Mouse (Mus musculus) CH12.LX (cell line): ENCODE measurements at regions not wholly inside any gene's neighbourhood (a gene's known extent, or its start where the extent isn't known, plus 50 kb on each side); places are given as distances from the start of the nearest gene placed in this dataset.

Source experiments
- DNase-seq: peaks from one replicate; pipeline ENCODE4 v3.0.0-alpha.2; 2013; ENCODE audit errors: extremely low read depth
- H3K27ac ChIP-seq: 2 replicates; pipeline ENCODE4 v1.5.1; 2012; ENCODE audit warnings: low read depth, mild to moderate bottlenecking, control low read depth, moderate library complexity; ENCODE audit not compliant: insufficient read depth
- H3K27me3 ChIP-seq: replicated peaks from 2 replicates; pipeline ENCODE3; 2012; ENCODE audit warnings: inconsistent platforms
- H3K36me3 ChIP-seq, 2 experiments: replicated peaks in 1 of 2; 2 replicates each; pipeline versions ENCODE3 to v1.6.1; 2012; ENCODE audit warnings: inconsistent platforms in 1 of 2, low read length in 1 of 2, mild to moderate bottlenecking in 1 of 2, mixed read lengths in 1 of 2, moderate library complexity in 1 of 2; ENCODE audit not compliant: control insufficient read depth in 1 of 2, insufficient read depth in 1 of 2
- H3K4me1 ChIP-seq, 2 experiments: 2 replicates each; pipeline ENCODE4 v1.6.1; 2012; ENCODE audit warnings: inconsistent platforms in 1 of 2, moderate library complexity in 1 of 2; ENCODE audit not compliant: insufficient read depth in 2 of 2, control insufficient read depth in 1 of 2
- H3K4me2 ChIP-seq: 2 replicates; pipeline ENCODE4 v1.6.1; 2012; ENCODE audit warnings: low read depth, mild to moderate bottlenecking, control low read depth; ENCODE audit not compliant: poor library complexity, insufficient read depth, severe bottlenecking
- H3K4me3 ChIP-seq, 3 experiments: fragments of 150-350 bp in 1 of 3; sonication (generic) in 1 of 3; replicated peaks in 1 of 3; 2 replicates each; pipeline versions ENCODE3 to v1.5.1; 2011 to 2012; ENCODE audit warnings: low read depth in 2 of 3, low read length in 2 of 3, mild to moderate bottlenecking in 2 of 3, moderate library complexity in 2 of 3, control low read depth in 1 of 3, improper control_type of control experiment in 1 of 3, inconsistent platforms in 1 of 3, mixed read lengths in 1 of 3; ENCODE audit not compliant: poor library complexity in 1 of 3
- H3K79me2 ChIP-seq: replicated peaks from 2 replicates; pipeline ENCODE4 v1.6.1; 2012; ENCODE audit warnings: mild to moderate bottlenecking, moderate library complexity; ENCODE audit not compliant: control insufficient read depth, poor library complexity, insufficient read depth, severe bottlenecking; ENCODE audit errors: extremely low read depth
- H3K9ac ChIP-seq: 2 replicates; pipeline ENCODE4 v1.6.1; 2012; ENCODE audit warnings: low read depth, mild to moderate bottlenecking, control low read depth, moderate library complexity; ENCODE audit not compliant: insufficient read depth
- H3K9me3 ChIP-seq: replicated peaks from 2 replicates; pipeline ENCODE3; 2012; ENCODE audit warnings: low read length, inconsistent platforms, mixed read lengths
- EP300 ChIP-seq: IDR thresholded peaks from 2 replicates; pipeline ENCODE4 v1.6.1; 2011; ENCODE audit warnings: low read length, improper control_type of control experiment
- ETS1 ChIP-seq: conservative IDR thresholded peaks from 2 replicates; pipeline ENCODE4 v1.6.1; 2012; ENCODE audit warnings: low read depth, mild to moderate bottlenecking, inconsistent platforms, low read length, improper control_type of control experiment, moderate library complexity
- IRF4 ChIP-seq: IDR thresholded peaks from 2 replicates; pipeline ENCODE4 v1.6.1; 2014; ENCODE audit warnings: low read depth, mild to moderate bottlenecking, inconsistent platforms, low read length, improper control_type of control experiment
- JUN ChIP-seq: IDR thresholded peaks from 2 replicates; pipeline ENCODE4 v1.6.1; 2011; ENCODE audit warnings: low read depth, mild to moderate bottlenecking, low read length, improper control_type of control experiment, moderate library complexity; ENCODE audit not compliant: insufficient read depth
- JUND ChIP-seq: conservative IDR thresholded peaks from 2 replicates; pipeline ENCODE4 v1.6.1; 2011; ENCODE audit warnings: low read depth, low read length, improper control_type of control experiment
- MAFK ChIP-seq: IDR thresholded peaks from 2 replicates; pipeline ENCODE4 v1.6.1; 2011; ENCODE audit warnings: low read length, improper control_type of control experiment; ENCODE audit not compliant: insufficient replicate concordance
- MAX ChIP-seq: IDR thresholded peaks from 2 replicates; pipeline ENCODE4 v1.6.1; 2011; ENCODE audit warnings: low read length, improper control_type of control experiment
- MAZ ChIP-seq: IDR thresholded peaks from 2 replicates; pipeline ENCODE4 v1.6.1; 2012; ENCODE audit warnings: low read depth, mild to moderate bottlenecking, inconsistent platforms, low read length, improper control_type of control experiment, moderate library complexity
- MXI1 ChIP-seq: IDR thresholded peaks from 2 replicates; pipeline ENCODE4 v1.6.1; 2011; ENCODE audit warnings: mild to moderate bottlenecking, low read depth, low read length, improper control_type of control experiment
- NELFE ChIP-seq: IDR thresholded peaks from 2 replicates; pipeline ENCODE4 v1.6.1; 2011; ENCODE audit warnings: low read depth, low read length, improper control_type of control experiment
- NRF1 ChIP-seq: IDR thresholded peaks from 2 replicates; pipeline ENCODE4 v1.6.1; 2014; ENCODE audit warnings: low read depth, mild to moderate bottlenecking, inconsistent platforms, low read length, improper control_type of control experiment, moderate library complexity
- RAD21 ChIP-seq: IDR thresholded peaks from 2 replicates; pipeline ENCODE4 v1.6.1; 2011; ENCODE audit warnings: low read depth, mild to moderate bottlenecking, low read length, improper control_type of control experiment, moderate library complexity
- SIN3A ChIP-seq: IDR thresholded peaks from 2 replicates; pipeline ENCODE4 v1.6.1; 2012; ENCODE audit warnings: low read length, improper control_type of control experiment, inconsistent platforms
- SMC3 ChIP-seq: IDR thresholded peaks from 2 replicates; pipeline ENCODE4 v1.6.1; 2011; ENCODE audit warnings: low read depth, low read length, improper control_type of control experiment
- TBP ChIP-seq: conservative IDR thresholded peaks from 2 replicates; pipeline ENCODE4 v1.6.1; 2011; ENCODE audit warnings: low read depth, low read length, improper control_type of control experiment
- UBTF ChIP-seq: IDR thresholded peaks from 2 replicates; pipeline ENCODE4 v1.6.1; 2012; ENCODE audit warnings: low read depth, mild to moderate bottlenecking, inconsistent platforms, low read length, improper control_type of control experiment, moderate library complexity
- dilution Hi-C: fragments of 300-500 bp; cut with MboI; formaldehyde crosslinking; loops from 2 replicates; pipeline ENCODE4 v1.14.3; 2020; ENCODE audit warnings: low sequenced_read_pairs; ENCODE audit not compliant: extremely low pct_unique_long_range_greater_than_20kb, extremely low pct_ligation_motif_present
- in situ Hi-C: fragments of 300-500 bp; cut with MboI; formaldehyde crosslinking; loops from 3 replicates; pipeline ENCODE4 v1.14.3; 2019; ENCODE audit warnings: low sequenced_read_pairs, low pct_ligation_motif_present, low pct_unique_long_range_greater_than_20kb, mixed read lengths

GRCm38 (mm10) chr1:193714631-193715030 is 344.5 kb upstream of the Camk1g start:
- H3K9me3 ChIP-seq: no peaks in the 10 kb centered on the region
- TF ChIP-seq UBTF (no peak), IRF4 (no peak), JUN (no peak), MAZ (no peak), NRF1 (no peak), MAX (no peak), JUND (no peak), NELFE (no peak), MAFK (no peak), EP300 (no peak), MXI1 (no peak), ETS1 (no peak)
- TF ChIP-seq, all 38 proteins: peak for 0
- H3K79me2 ChIP-seq: no peaks in the 10 kb centered on the region
- H3K9ac ChIP-seq: no peak overlapping the region
- H3K4me3 ChIP-seq: no peak overlapping the region
- H3K4me1 ChIP-seq: no peaks in the 10 kb centered on the region
- H3K27me3 ChIP-seq: no peaks in the 10 kb centered on the region
- H3K27ac ChIP-seq: no peak overlapping the region
- dilution Hi-C loops: no loop called here
- DNase-seq: no peak
- no peak overlapping the region for H3K4me2 ChIP-seq
- H3K36me3 ChIP-seq: no peaks in the 10 kb centered on the region
- in situ Hi-C loops: no loop called here

- dilution Hi-C loops: no loop called here
- no peak for DNase-seq
These were observed 335.1 kb upstream of the Camk1g start for GRCm38 (mm10) chr1:193705205-193705604.

More at GRCm38 (mm10) chr1:193705205-193705604, 335.1 kb upstream of the Camk1g start:
- Histone ChIP-seq H3K4me2 (no peak overlapping the region), H3K4me3 (no peak overlapping the region), H3K9ac (no peak overlapping the region), H3K27ac (no peak overlapping the region), H3K27me3 (peaks cover 5% of the 10 kb centered on the region), H3K36me3 (no peaks in the 10 kb centered on the region), H3K4me1 (peaks cover 3 to 5% of the 10 kb centered on the region in 2 experiments; a peak in 3 of 4 replicates), H3K9me3 (no peaks in the 10 kb centered on the region), H3K79me2 (no peaks in the 10 kb centered on the region)
- in situ Hi-C loops: no loop called here
- TF ChIP-seq RAD21 (no peak), MXI1 (no peak), TBP (no peak), SMC3 (no peak), SIN3A (no peak)
